Mouse (Mus musculus) ZHBTc4 (cell line): ENCODE results near the gene Slc28a2.
A peak's percentile ranks its signal among the peaks of the same experiment; 100 is the strongest.
"Not testable (repeated sequence)": the region's sequence is repeated elsewhere in the genome, so short reads cannot be mapped to it uniquely, and the experiment has no call there.

Experiments
- DNase-seq: peaks from one replicate; pipeline ENCODE4 v3.0.0-alpha.2; 2011; ENCODE audit warnings: low read depth, low spot score

The Slc28a2 gene

GRCm38 (mm10) chr2:122426200-122426599, at the start of gene Slc28a2:
Gene Slc28a2 (plus strand): TSS chr2:122426477.
- not testable (repeated sequence) for DNase-seq

- peak; percentile 97 for DNase-seq
Measured at GRCm38 (mm10) chr2:122377215-122377674, 49.0 kb upstream of the Slc28a2 start.

GRCm38 (mm10) chr2:122377751-122378246, 48.5 kb upstream of the Slc28a2 start:
- DNase-seq: peak; percentile 85

GRCm38 (mm10) chr2:122378421-122379291, 47.6 kb upstream of the Slc28a2 start:
- peak; percentile 88 for DNase-seq

GRCm38 (mm10) chr2:122379292-122379650, 47.0 kb upstream of the Slc28a2 start:
- DNase-seq: no peak

- peak; percentile 82 for DNase-seq
Measured at GRCm38 (mm10) chr2:122380768-122381311, 45.4 kb upstream of the Slc28a2 start.

- no peak for DNase-seq
Measured at GRCm38 (mm10) chr2:122381329-122382103, 44.8 kb upstream of the Slc28a2 start.

GRCm38 (mm10) chr2:122382121-122382520, 44.2 kb upstream of the Slc28a2 start:
- no peak for DNase-seq

GRCm38 (mm10) chr2:122385095-122385494, 41.2 kb upstream of the Slc28a2 start:
- DNase-seq: no peak

GRCm38 (mm10) chr2:122387135-122387534, 39.1 kb upstream of the Slc28a2 start:
- not testable (repeated sequence) for DNase-seq

- DNase-seq: no peak
Measured at GRCm38 (mm10) chr2:122396150-122396549, 30.1 kb upstream of the Slc28a2 start.

GRCm38 (mm10) chr2:122407607-122408006, 18.7 kb upstream of the Slc28a2 start:
- DNase-seq: no peak

GRCm38 (mm10) chr2:122408928-122409327, 17.3 kb upstream of the Slc28a2 start:
- no peak for DNase-seq

- not testable (repeated sequence) for DNase-seq
Measured at GRCm38 (mm10) chr2:122426645-122427044, 368 bp downstream of the Slc28a2 start.

GRCm38 (mm10) chr2:122438706-122439482, 12.6 kb downstream of the Slc28a2 start:
- DNase-seq: not testable (repeated sequence)

GRCm38 (mm10) chr2:122440521-122440920, 14.2 kb downstream of the Slc28a2 start:
- DNase-seq: not testable (repeated sequence)

GRCm38 (mm10) chr2:122441000-122441933, 15.0 kb downstream of the Slc28a2 start:
- DNase-seq: no peak

- no peak for DNase-seq
Measured at GRCm38 (mm10) chr2:122450351-122450750, 24.1 kb downstream of the Slc28a2 start.

- no peak for DNase-seq
Measured at GRCm38 (mm10) chr2:122452426-122452825, 26.1 kb downstream of the Slc28a2 start.

GRCm38 (mm10) chr2:122466901-122467300, 40.6 kb downstream of the Slc28a2 start:
- DNase-seq: no peak
